Mouse (Mus musculus): ENCODE results near the gene Ap1ar.

Ap1ar gene

GRCm38 (mm10) chr3:127837972-127838644 is 785 bp upstream of the Ap1ar start:
- DNase-seq (ENCODE audit: low spot score), result no peak

GRCm38 (mm10) chr3:127836798-127837153 is 547 bp downstream of the Ap1ar start:
- DNase-seq (ENCODE audit: low spot score), result peak; percentile 10

- DNase-seq (ENCODE audit: low spot score), result no peak
These were observed 1.7 kb downstream of the Ap1ar start for GRCm38 (mm10) chr3:127835594-127835993.

- no peak for DNase-seq (ENCODE audit: low spot score)
These were observed 3.3 kb downstream of the Ap1ar start for GRCm38 (mm10) chr3:127834040-127834439.

DNA sequence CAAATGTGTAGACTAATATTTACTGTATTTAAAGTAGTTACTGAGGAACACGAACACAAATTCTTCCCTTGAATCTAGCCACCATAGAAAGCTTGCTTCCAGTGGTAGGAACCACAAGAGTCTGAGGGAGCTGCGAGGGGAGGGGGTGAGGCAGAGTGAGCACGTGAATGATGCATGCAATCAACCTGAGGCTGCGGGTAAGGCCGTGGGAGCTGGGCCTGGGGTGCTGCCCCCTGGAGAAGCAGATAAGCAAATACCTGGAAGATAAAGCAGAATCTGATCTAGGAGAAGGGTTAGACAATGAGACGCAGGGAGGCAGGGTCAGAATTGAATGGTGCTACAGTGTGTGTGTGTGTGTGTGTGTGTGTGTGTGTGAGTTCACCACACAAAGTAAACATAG is 6.2 kb downstream of the Ap1ar start:
- DNase-seq (ENCODE audit: low spot score), result no peak

DNA sequence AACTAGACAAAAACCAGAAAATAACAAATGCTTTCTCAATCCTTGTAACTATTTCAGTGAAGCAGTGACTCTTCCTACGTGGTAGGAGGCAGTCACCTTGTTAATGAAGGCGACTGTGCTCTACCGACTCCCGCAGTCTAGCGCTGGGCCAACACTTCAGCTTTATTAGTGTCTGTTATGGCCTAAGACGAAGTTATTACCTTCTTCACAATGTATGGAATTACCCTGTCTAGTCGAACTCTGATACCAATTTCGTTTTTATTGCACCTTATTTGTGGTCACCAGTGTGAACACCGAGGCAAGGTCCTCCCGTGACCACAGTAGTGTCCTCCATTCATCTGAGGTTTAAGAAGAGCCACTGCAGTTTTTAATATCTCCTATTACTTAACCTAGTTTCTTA is 7.1 kb downstream of the Ap1ar start:
- DNase-seq (ENCODE audit: low spot score), result no peak

DNA sequence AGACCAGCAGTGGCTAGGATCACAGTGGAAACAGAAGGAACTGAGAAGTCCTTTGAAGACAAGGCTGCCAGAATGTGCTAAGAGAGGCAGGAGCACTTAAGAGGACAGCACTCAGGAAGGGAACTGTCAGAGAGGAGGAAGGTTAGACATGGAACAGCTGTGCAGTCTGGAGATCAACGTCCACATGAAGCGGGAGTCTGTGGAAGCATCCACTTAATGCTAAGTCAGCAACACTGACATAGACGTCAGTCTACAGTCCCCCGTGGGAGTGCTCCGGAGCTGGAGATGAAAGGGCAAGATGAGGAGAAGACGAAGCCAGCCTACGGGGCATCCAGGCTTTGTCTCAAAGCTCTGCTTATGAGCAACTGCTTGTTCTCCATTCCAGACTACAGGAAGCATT is 10.2 kb downstream of the Ap1ar start:
- peak; percentile 11 for DNase-seq (ENCODE audit: low spot score)

- no peak for DNase-seq (ENCODE audit: low spot score)
These were observed 10.8 kb downstream of the Ap1ar start for GRCm38 (mm10) chr3:127826503-127826902.

GRCm38 (mm10) chr3:127823886-127824863 is 13.1 kb downstream of the Ap1ar start:
- DNase-seq (ENCODE audit: low spot score), result no peak

DNA sequence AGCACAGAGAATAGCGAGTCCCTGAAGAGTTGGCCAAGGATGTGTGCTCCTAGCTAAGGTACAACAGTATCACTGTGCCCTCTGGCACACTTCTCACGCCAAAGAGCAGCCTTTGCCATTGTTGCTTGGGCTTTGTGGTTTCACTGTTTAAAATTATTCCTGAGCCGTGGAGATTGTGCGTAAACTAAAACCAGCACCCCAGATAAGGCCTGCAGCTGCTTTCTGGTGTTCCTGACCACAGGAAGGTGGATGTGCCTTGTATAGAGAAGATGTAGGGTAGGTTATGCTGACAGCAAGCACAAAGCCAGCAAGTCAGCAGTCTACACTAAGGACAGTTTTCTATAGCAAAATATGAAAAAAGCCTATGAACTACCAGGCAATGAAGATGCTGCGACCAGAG is 16.1 kb downstream of the Ap1ar start:
- no peak for DNase-seq (ENCODE audit: low spot score)

GRCm38 (mm10) chr3:127820400-127820799 is 16.9 kb downstream of the Ap1ar start:
- no peak for DNase-seq (ENCODE audit: low spot score)

- no peak for DNase-seq (ENCODE audit: low spot score)
These were observed 18.3 kb downstream of the Ap1ar start for GRCm38 (mm10) chr3:127818694-127819663.

GRCm38 (mm10) chr3:127817120-127817683 is 20.1 kb downstream of the Ap1ar start:
- DNase-seq (ENCODE audit: low spot score), result no peak

GRCm38 (mm10) chr3:127809103-127809502 is 28.2 kb downstream of the Ap1ar start:
- no peak for DNase-seq (ENCODE audit: low spot score)

- no peak for DNase-seq (ENCODE audit: low spot score)
These were observed 29.5 kb downstream of the Ap1ar start for GRCm38 (mm10) chr3:127807846-127808245.

DNA sequence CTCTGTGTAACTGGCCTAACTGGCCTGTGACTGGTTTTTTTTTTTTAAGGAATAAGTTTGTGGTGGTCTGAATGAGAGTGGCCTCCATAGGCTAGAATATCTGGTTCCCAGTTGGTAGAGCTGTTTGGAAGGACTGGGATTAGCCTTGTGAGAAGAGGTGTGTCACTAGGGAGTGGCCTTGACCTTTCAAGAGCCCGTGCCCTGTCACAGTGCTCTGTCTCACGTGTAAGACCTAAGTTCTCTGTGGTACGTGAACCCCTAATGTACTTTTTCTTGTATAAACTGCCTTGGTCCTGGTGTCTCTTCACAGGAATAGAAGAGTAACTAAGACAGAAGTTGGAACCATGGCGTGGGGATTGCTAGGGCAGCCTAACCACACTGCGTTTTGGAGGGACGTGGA is 31.3 kb downstream of the Ap1ar start:
- no peak for DNase-seq (ENCODE audit: low spot score)

DNA sequence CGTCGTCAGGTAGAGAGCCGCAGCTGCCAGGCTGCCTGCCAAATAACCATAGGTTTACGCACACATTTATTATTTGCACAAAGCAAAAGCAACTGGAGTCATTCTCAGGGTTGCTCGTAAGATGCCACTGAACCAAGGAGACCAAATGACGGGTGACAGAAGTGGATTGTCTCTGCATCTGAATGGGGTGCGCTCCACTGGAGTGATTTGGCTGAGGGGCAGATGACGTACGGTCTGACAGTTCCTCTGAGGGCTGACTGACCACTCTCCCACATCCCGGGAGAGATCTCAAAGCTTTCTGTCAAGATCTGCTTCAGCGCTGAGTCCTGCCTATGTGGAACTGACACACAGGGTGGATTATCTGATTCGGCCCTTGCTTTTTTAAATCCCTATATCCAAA is 32.3 kb downstream of the Ap1ar start:
- DNase-seq (ENCODE audit: low spot score), result no peak

- DNase-seq (ENCODE audit: low spot score), result no peak
These were observed 32.9 kb downstream of the Ap1ar start for GRCm38 (mm10) chr3:127804439-127804838.

DNA sequence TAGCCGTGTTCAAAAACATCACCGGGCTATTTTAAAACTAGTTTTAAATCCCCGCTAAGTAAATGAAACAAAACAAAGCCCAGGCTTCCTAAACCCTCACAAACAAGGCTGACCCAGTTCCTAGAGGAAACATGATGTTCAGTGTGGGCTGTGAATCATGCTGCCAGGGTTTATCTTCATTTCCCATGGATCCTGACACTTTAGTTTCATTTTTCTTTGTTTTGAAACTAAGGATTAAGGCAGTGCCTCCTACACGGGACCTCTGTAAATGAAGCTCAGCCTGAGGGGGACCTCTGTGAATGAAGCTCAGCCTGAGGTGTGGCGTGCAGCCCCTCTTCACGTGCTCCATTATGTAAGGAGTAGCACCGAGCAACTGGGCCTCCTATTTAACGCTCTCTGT is 34.5 kb downstream of the Ap1ar start:
- DNase-seq (ENCODE audit: low spot score), result no peak

DNA sequence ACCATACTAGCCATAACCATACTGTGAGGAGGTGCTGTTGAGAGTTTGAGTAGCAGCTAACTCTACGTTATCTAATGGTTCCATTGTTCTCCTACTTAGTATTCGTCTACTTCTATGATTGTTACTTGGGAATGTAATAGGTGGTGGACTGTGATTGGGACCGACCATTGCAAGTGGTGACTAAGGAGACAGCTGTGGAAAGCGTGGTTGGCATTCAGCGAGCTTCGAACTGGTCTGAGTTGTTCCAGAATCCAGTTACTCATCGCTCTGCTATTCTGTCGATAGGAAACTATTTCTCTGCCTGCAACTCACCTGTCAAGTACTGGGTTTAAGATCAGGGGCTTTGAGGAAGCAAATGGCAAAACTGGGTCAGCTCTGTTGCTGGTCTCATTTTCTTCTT is 36.2 kb downstream of the Ap1ar start:
- no peak for DNase-seq (ENCODE audit: low spot score)

DNA sequence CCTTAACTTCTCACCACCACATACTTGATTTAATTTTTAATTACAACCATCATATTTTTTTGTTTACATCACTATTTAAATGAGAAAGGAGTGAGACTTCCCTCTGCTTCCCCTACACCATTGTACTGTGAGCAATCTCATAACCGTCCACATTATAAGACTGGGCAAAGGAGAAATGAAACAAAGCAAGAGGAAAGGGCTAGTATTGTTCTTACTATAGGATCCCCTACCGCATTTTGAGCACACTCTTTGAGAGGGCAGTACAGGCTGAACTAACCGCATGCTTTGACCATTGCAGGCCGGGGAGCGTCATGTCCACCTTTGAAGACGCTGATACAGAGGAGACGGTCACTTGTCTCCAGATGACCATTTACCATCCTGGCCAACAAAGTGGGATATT is 41.1 kb downstream of the Ap1ar start:
- no peak for DNase-seq (ENCODE audit: low spot score)

DNA sequence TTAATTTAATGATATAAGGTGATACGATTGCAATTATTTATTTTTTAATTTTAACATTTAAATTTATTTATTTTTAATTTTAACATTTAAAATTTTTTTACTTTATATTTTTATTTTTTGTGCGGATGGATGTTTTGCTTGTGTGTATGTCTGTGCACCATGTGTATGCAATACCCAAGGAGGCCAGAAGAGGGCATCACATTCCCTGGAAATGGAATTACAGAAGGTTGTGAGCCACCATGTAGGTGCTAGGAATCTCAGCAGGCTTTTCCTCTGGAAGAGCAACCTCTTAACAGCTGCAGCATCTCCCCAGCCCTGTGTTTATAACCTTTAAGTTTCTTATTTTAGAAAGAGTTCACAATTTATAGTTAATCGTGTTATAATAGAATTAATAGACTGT is 41.6 kb downstream of the Ap1ar start:
- DNase-seq (ENCODE audit: low spot score), result no peak

Measured in lung, postnatal 25 days (tissue).